Mouse (Mus musculus) erythroid progenitor cell, adult 5-6 weeks (primary cell): Measurements from ENCODE around the gene Raph1. TPM values are rescaled to one million over a fixed set of nuclear protein-coding genes. Genes with fewer than 3 reads are reported as not detected.
"Not testable (repeated sequence)": the region's sequence is repeated elsewhere in the genome, so short reads cannot be mapped to it uniquely, and the experiment has no call there.

ENCODE experiments used
- ATAC-seq: replicated peaks from 2 replicates; pipeline ENCODE4 v1.8.0; 2016; ENCODE audit warnings: moderate number of reproducible peaks, mild to moderate bottlenecking, moderate TSS enrichment, inconsistent platforms; ENCODE audit not compliant: poor library complexity, low FRiP score, severe bottlenecking
- total RNA-seq, 2 experiments: library from RNA; stranded (forward) in 1 of 2; stranded (reverse) in 1 of 2; fragments of 150-400 nt in 1 of 2; fragments of 186-747, 209-891 nt in 1 of 2; gene quantifications; 2 replicates each; pipeline versions ENCODE4 v1.2.3 to v1.2.4; 2015 to 2017; ENCODE audit warnings: low replicate concordance in 2 of 2

Raph1 gene
- total RNA-seq, 2 experiments from 2014 or later: 0.91 to 4.2 TPM

DNA sequence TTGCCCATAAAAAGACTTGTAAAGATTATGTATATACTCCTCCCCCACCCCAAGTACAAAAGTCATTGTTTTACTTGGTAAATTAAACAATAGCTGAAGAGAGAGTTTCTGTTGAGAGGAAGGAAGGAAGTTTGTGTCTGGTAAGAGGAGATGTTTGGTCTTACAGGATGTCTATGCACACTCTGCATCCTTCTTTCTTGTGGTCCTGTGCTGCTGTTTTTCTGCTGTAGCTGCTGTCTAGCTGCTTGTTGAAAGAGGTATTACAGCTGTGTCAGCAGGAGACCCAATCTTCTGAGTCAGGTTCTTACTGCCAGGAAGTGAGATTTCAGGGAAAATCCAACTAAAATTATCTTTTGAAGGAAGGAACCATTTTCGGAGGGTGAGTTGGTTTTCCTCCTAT is 106.3 kb downstream of the Raph1 start:
- no peak for ATAC-seq

GRCm38 (mm10) chr1:60449896-60450295 is 117.0 kb downstream of the Raph1 start:
- no peak for ATAC-seq

DNA sequence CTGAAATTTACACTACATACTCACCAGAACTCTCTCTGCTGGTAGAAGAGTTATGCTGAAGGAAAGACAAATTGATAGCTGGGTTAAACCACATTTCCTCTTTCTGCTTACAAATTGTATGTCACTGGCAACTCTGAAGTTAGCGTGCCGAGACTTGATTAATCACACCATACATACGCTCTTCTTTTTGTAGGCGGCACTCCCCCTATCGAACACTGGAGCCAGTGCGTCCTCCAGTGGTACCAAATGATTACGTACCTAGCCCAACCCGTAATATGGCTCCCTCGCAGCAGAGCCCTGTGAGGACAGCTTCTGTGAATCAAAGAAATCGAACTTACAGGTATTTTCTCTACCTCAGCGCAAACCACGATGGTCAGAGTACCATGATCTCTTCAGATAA is 119.8 kb downstream of the Raph1 start:
- ATAC-seq: no peak

- not testable (repeated sequence) for ATAC-seq
Measured at GRCm38 (mm10) chr1:60441438-60441837, 125.5 kb downstream of the Raph1 start.

DNA sequence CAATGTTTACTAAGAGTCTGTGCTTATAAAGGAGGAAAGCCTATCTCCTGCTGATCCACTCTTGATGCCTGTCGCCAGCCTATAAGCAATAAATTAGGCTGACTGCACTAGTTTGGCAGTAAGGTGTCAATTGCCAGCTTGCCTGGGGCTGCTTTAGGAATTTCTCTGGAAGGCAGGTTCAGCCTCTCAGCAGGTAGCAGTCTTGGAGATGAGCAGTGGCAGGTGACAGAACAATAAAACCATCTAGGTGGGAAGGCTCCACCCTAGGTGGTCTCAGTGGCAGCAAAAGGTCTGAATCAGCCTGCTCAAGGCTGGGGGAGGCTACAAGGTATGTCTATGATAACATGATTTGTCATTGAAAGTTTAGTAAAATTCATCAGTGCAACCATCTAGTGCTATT is 134.4 kb downstream of the Raph1 start:
- no peak for ATAC-seq

Other genes with a start within 250 kb of the Raph1 start
- 1.7 TPM in 1 of 2 replicates, not detected in the other for gene Cyp20a1, start 223.8 kb downstream of the Raph1 start, total RNA-seq (2015; ENCODE audit: low replicate concordance)
- 7.4 and 10.1 TPM in 2 replicates for gene Cyp20a1, start 223.8 kb downstream of the Raph1 start, total RNA-seq (2017; ENCODE audit: low replicate concordance)
- 0.42 and 2.2 TPM in 2 replicates for gene Abi2, start 157.5 kb downstream of the Raph1 start, total RNA-seq (2015; ENCODE audit: low replicate concordance)
- gene Abi2, start 157.5 kb downstream of the Raph1 start, total RNA-seq (2017; ENCODE audit: low replicate concordance): 1.5 and 1.8 TPM in 2 replicates
- gene Cd28, start 149.7 kb upstream of the Raph1 start, total RNA-seq (2015; ENCODE audit: low replicate concordance): 1.1 and 5.9 TPM in 2 replicates
- 1.3 and 4.2 TPM in 2 replicates for gene Cd28, start 149.7 kb upstream of the Raph1 start, total RNA-seq (2017; ENCODE audit: low replicate concordance)